ENCODE assay signal across 8 mouse cellular contexts in genomic region chr2:32289578-32289977, GRCm38 (mm10). TPM values are rescaled to one million over a fixed set of nuclear protein-coding genes. Genes with fewer than 3 reads are reported as not detected.
DNase-seq lines count a peak whose midpoint lies in the region; ATAC-seq and TF ChIP-seq lines count a peak whose summit lies in the region.

No protein-coding gene starts in this region.

- intact Hi-C loops in heart, postnatal 25 days (cut with DNase I): no loop called here

- peak overlapping the region; percentile 66 for H3K4me3 ChIP-seq in heart, embryonic 12.5 days
- H3K4me3 ChIP-seq in G1E (ENCODE audit: low read depth, low read length): peak overlapping the region; percentile 83; the same call in 1 of the 2 replicates
- peak overlapping the region; percentile 82 for H3K4me3 ChIP-seq in embryonic facial prominence, embryonic 15.5 days (replicated peaks)
- 0 out of 2 replicates have a peak overlapping the region, but pooled peaks have one; percentile 93 for H3K4me3 ChIP-seq in limb, embryonic 12.5 days (replicated peaks)

- peaks cover 32% of the 10 kb centered on the region for H3K36me3 ChIP-seq in heart, embryonic 12.5 days
- H3K36me3 ChIP-seq in G1E (replicated peaks): peaks cover 63% of the 10 kb centered on the region
- H3K36me3 ChIP-seq in embryonic facial prominence, embryonic 15.5 days: peaks cover 34% of the 10 kb centered on the region
- H3K36me3 ChIP-seq in limb, embryonic 12.5 days: peaks cover 44% of the 10 kb centered on the region

- H3K4me2 ChIP-seq in heart, embryonic 12.5 days: peak overlapping the region; percentile 90
- peak overlapping the region; percentile 80 for H3K4me2 ChIP-seq in embryonic facial prominence, embryonic 15.5 days (replicated peaks)
- peak overlapping the region; percentile 91 for H3K4me2 ChIP-seq in limb, embryonic 12.5 days

- DNase-seq in heart, postnatal 25 days (ENCODE audit: low spot score): no peak
- no peak for DNase-seq in G1E (ENCODE audit: low spot score)
- peak; percentile 30 for DNase-seq in retina, adult 2 months (ENCODE audit: low read depth, low spot score)
- no peak for DNase-seq in adrenal gland, adult 2 months
- no peak for DNase-seq in ovary, postnatal 10 days (ENCODE audit: low spot score)

- H3K4me1 ChIP-seq in heart, embryonic 12.5 days (replicated peaks): peaks cover 27% of the 10 kb centered on the region
- peaks cover 46% of the 10 kb centered on the region for H3K4me1 ChIP-seq in G1E (ENCODE audit: insufficient read depth, low read depth, low read length)
- H3K4me1 ChIP-seq in embryonic facial prominence, embryonic 15.5 days: peaks cover 31% of the 10 kb centered on the region
- H3K4me1 ChIP-seq in limb, embryonic 12.5 days (replicated peaks): peaks cover 14% of the 10 kb centered on the region

- peak; percentile 25; the same call in 1 of the 2 replicates for TF ChIP-seq CTCF in G1E (IDR thresholded peaks at IDR 0.05; ENCODE audit: low read depth, low read length)

- H3K27ac ChIP-seq in heart, embryonic 12.5 days (ENCODE audit: poor library complexity, severe bottlenecking): no peak overlapping the region
- no peak overlapping the region for H3K27ac ChIP-seq in embryonic facial prominence, embryonic 15.5 days (replicated peaks)
- H3K27ac ChIP-seq in limb, embryonic 12.5 days: no peak overlapping the region

- no peaks in the 10 kb centered on the region for H3K27me3 ChIP-seq in heart, embryonic 12.5 days (replicated peaks)
- no peaks in the 10 kb centered on the region for H3K27me3 ChIP-seq in G1E (ENCODE audit: insufficient read depth, low read length)
- no peaks in the 10 kb centered on the region for H3K27me3 ChIP-seq in embryonic facial prominence, embryonic 15.5 days
- no peaks in the 10 kb centered on the region for H3K27me3 ChIP-seq in limb, embryonic 12.5 days

- H3K9me3 ChIP-seq in heart, embryonic 12.5 days (replicated peaks): no peaks in the 10 kb centered on the region
- H3K9me3 ChIP-seq in G1E (replicated peaks): no peaks in the 10 kb centered on the region
- H3K9me3 ChIP-seq in embryonic facial prominence, embryonic 15.5 days (replicated peaks): no peaks in the 10 kb centered on the region
- H3K9me3 ChIP-seq in limb, embryonic 12.5 days: no peaks in the 10 kb centered on the region

- peak overlapping the region; percentile 85; the same call in 1 of the 2 replicates for H3K9ac ChIP-seq in heart, embryonic 12.5 days
- no peak overlapping the region for H3K9ac ChIP-seq in embryonic facial prominence, embryonic 15.5 days
- no peak overlapping the region for H3K9ac ChIP-seq in limb, embryonic 12.5 days (replicated peaks)

- ATAC-seq in heart, embryonic 12.5 days (ENCODE audit: insufficient number of reproducible peaks, low FRiP score): no peak
- ATAC-seq in G1E (ENCODE audit: extremely low read depth, insufficient number of reproducible peaks, low FRiP score, poor library complexity, severe bottlenecking): no peak
- no peak for ATAC-seq in embryonic facial prominence, embryonic 15.5 days (ENCODE audit: insufficient number of reproducible peaks, low FRiP score, low TSS enrichment, low read depth)
- no peak for ATAC-seq in limb, embryonic 12.5 days (ENCODE audit: insufficient number of reproducible peaks, insufficient read depth, low FRiP score, low TSS enrichment, low read depth)

RNA-seq across cellular contexts. Expression of gene Swi5, which starts 1.7 kb away (rescaled TPM):
- 284 and 317 TPM in 2 replicates for polyA plus RNA-seq in heart, embryonic 12.5 days (2016; fragmentation: Nextera tagmentation; extraction: Ambion mirVana)
- 100 to 1,000 TPM; 177 to 188 TPM for total RNA-seq in heart, postnatal 25 days (2021)
- total RNA-seq in G1E (2014; fragmentation: Nextera tagmentation): 150 and 164 TPM in 2 replicates
- 482 and 488 TPM in 2 replicates for total RNA-seq in G1E (2017)
- polyA plus RNA-seq in G1E (2012): 351 and 432 TPM in 2 replicates
- polyA plus RNA-seq in embryonic facial prominence, embryonic 15.5 days (2015; fragmentation: Nextera tagmentation; extraction: Ambion mirVana): 450 and 462 TPM in 2 replicates
- polyA plus RNA-seq in limb, embryonic 12.5 days (2016; fragmentation: Nextera tagmentation; extraction: Ambion mirVana): 368 and 439 TPM in 2 replicates
- 100 to 1,000 TPM; 324 to 358 TPM for total RNA-seq in adrenal gland, adult 2 months (2021)
- 317 and 318 TPM in 2 replicates for polyA plus RNA-seq in adrenal gland, adult 2 months (2012; rRNA removed)

RNA-seq across cellular contexts. Expression of gene Golga2, which starts 2.4 kb away (rescaled TPM):
- 28.4 and 30.7 TPM in 2 replicates for polyA plus RNA-seq in heart, embryonic 12.5 days (2016; fragmentation: Nextera tagmentation; extraction: Ambion mirVana)
- 10 to 100 TPM; 70.6 to 71.2 TPM for total RNA-seq in heart, postnatal 25 days (2021)
- total RNA-seq in G1E (2014; fragmentation: Nextera tagmentation) (19.5 and 24.5 TPM in 2 replicates), G1E (2017) (35.2 and 35.6 TPM in 2 replicates)
- polyA plus RNA-seq in G1E (2012): 20.8 and 24.3 TPM in 2 replicates
- 31.6 and 33.9 TPM in 2 replicates for polyA plus RNA-seq in embryonic facial prominence, embryonic 15.5 days (2015; fragmentation: Nextera tagmentation; extraction: Ambion mirVana)
- polyA plus RNA-seq in limb, embryonic 12.5 days (2016; fragmentation: Nextera tagmentation; extraction: Ambion mirVana): 24.9 and 28.4 TPM in 2 replicates
- total RNA-seq in adrenal gland, adult 2 months (2021): 10 to 100 TPM; 81.1 to 82.9 TPM
- polyA plus RNA-seq in adrenal gland, adult 2 months (2012; rRNA removed): 25.8 and 31.5 TPM in 2 replicates

RNA-seq across cellular contexts. Expression of gene Uck1, which starts 29.6 kb away (rescaled TPM):
- 42.7 and 44.2 TPM in 2 replicates for polyA plus RNA-seq in heart, embryonic 12.5 days (2016; fragmentation: Nextera tagmentation; extraction: Ambion mirVana)
- 10 to 100 TPM; 19.6 to 21.7 TPM for total RNA-seq in heart, postnatal 25 days (2021)
- 26.1 and 50.0 TPM in 2 replicates for total RNA-seq in G1E (2014; fragmentation: Nextera tagmentation)
- total RNA-seq in G1E (2017): 41.7 and 42.5 TPM in 2 replicates
- 53.2 and 56.1 TPM in 2 replicates for polyA plus RNA-seq in G1E (2012)
- polyA plus RNA-seq in embryonic facial prominence, embryonic 15.5 days (2015; fragmentation: Nextera tagmentation; extraction: Ambion mirVana): 66.9 and 67.1 TPM in 2 replicates
- 64.8 and 65.3 TPM in 2 replicates for polyA plus RNA-seq in limb, embryonic 12.5 days (2016; fragmentation: Nextera tagmentation; extraction: Ambion mirVana)
- 100 to 1,000 TPM; 116 to 148 TPM for total RNA-seq in adrenal gland, adult 2 months (2021)
- 202 and 249 TPM in 2 replicates for polyA plus RNA-seq in adrenal gland, adult 2 months (2012; rRNA removed)

RNA-seq across cellular contexts. Expression of gene Pomt1, which starts 53.2 kb away (rescaled TPM):
- 16.6 and 18.3 TPM in 2 replicates for polyA plus RNA-seq in heart, embryonic 12.5 days (2016; fragmentation: Nextera tagmentation; extraction: Ambion mirVana)
- total RNA-seq in heart, postnatal 25 days (2021): 10 to 100 TPM; 13.5 to 14.9 TPM
- total RNA-seq in G1E (2014; fragmentation: Nextera tagmentation): 25.8 and 31.8 TPM in 2 replicates
- total RNA-seq in G1E (2017): 15.0 and 17.7 TPM in 2 replicates
- 12.3 and 12.8 TPM in 2 replicates for polyA plus RNA-seq in G1E (2012)
- polyA plus RNA-seq in embryonic facial prominence, embryonic 15.5 days (2015; fragmentation: Nextera tagmentation; extraction: Ambion mirVana): 25.1 and 26.3 TPM in 2 replicates
- polyA plus RNA-seq in limb, embryonic 12.5 days (2016; fragmentation: Nextera tagmentation; extraction: Ambion mirVana): 26.8 and 29.4 TPM in 2 replicates
- total RNA-seq in adrenal gland, adult 2 months (2021): 10 to 100 TPM; 32.5 to 40.4 TPM
- polyA plus RNA-seq in adrenal gland, adult 2 months (2012; rRNA removed): 42.8 and 49.6 TPM in 2 replicates
